Mouse (Mus musculus): ENCODE results near the gene Proser3. TPM values are rescaled to one million over a fixed set of nuclear protein-coding genes. Genes with fewer than 3 reads are reported as not detected.

Gene Proser3
- polyA plus RNA-seq, 2 experiments: 9.4 to 31.8 TPM

DNA sequence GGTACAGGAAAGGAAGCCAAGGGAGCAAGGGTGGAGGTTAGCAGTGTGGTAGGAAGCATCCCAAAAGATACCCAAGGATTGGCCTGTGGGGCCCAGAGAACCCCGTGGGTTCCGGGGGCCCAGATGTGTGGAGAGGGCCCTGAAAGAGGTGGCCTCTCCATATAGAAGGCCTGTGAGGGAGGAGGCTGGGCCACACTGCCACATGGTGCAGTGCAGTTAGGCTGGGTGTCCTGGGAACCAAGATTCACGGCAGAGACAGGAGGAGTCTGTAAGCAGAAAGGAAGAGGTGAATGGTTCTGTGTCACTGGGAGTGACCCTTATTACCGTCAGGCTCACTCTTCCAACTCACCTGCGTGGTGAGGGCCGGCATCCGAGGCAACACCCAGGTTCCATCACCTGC, 11.5 kb downstream of the Proser3 start:
- H3K27ac ChIP-seq (replicated peaks; ENCODE audit: low read depth, low read length): no peak overlapping the region
- no peak for DNase-seq (ENCODE audit: low spot score)
- H3K4me3 ChIP-seq (replicated peaks; ENCODE audit: low read length): no peak overlapping the region
- no peaks in the 10 kb centered on the region for H3K27me3 ChIP-seq (ENCODE audit: control insufficient read depth, insufficient read depth, low read length)
- H3K9me3 ChIP-seq (ENCODE audit: control insufficient read depth, low read length): no peaks in the 10 kb centered on the region
- WGBS: 82% methylated on average over 7 of the region's 7 CpGs
- no peak for ATAC-seq (ENCODE audit: low FRiP score, low read depth)
- TF ChIP-seq POLR2A (IDR thresholded peaks at IDR 0.05; ENCODE audit: borderline replicate concordance, extremely low read depth, insufficient read depth, insufficient read length): no peak
- no peak overlapping the region for H3K4me2 ChIP-seq (replicated peaks; ENCODE audit: low read depth, low read length, severe bottlenecking)
- peaks cover under 1% of the 10 kb centered on the region; the same call in 1 of the 2 replicates for H3K4me1 ChIP-seq (ENCODE audit: control insufficient read depth, insufficient read depth, low read length)
- H3K36me3 ChIP-seq (ENCODE audit: control insufficient read depth, insufficient read depth, low read length): peaks cover 34% of the 10 kb centered on the region
- H3K9ac ChIP-seq (ENCODE audit: low read depth, low read length, severe bottlenecking): no peak overlapping the region

DNA sequence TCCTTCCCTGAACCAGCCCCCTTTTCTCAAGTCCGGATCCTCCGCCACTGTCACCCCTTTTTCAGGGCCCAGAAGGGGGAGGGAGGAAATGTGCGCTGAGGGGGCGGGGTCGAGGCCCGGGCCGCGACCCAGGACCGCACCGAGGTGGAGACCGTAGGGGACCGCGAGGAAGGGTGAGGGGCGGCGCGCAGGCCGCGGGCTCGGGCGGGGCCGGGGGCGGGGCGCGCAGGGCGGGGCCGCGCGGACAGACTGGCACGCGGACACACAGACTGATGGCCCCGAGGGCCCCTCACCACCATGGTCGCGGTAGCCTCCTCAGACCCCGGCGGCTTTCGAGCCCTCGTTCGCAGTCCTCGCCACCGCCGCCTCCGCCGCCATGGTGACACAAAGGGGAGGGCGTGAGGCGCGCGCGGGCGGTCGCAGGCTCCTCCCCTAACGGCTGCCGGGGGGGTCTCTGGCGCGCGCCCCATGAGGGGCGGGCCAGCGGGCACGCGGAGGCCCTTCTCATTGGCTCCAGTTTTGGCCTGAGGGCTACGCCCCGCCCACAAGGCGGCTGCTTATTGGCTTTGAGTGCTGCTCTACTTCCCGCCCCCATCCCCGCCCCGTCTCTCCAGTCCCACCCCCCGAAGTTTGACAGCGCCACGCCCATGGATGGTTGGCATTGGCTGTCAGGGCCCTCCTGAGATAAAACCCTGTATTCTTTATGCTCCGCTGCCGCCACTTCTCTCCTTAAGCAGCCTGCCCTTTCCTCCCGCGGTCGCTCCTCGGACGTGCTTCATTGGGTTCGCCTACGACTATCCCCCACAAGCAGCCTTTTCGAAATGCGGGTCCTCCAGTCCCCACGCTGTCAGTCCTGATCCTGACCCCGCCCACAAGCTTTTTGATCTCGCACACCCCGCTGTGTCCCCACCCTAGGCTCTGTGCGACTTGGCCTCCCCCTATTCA, 17.2 kb downstream of the Proser3 start, which contains the start of gene Arhgap33:
Gene Arhgap33, minus strand, starts transcription at position 428 of the 945 bp plus-strand sequence.
- no peaks in the 10 kb centered on the region for H3K27me3 ChIP-seq (ENCODE audit: control insufficient read depth, insufficient read depth, low read length)
- peak within 1 kb of the TSS; percentile 88 for H3K4me2 ChIP-seq (replicated peaks; ENCODE audit: low read depth, low read length, severe bottlenecking)
- peak within 1 kb of the TSS; percentile 79 for H3K4me3 ChIP-seq (replicated peaks; ENCODE audit: low read length)
- 0 out of 2 replicates have a peak, but pooled peaks have one; percentile 25 for TF ChIP-seq POLR2A (IDR thresholded peaks at IDR 0.05; ENCODE audit: borderline replicate concordance, extremely low read depth, insufficient read depth, insufficient read length)
- H3K9me3 ChIP-seq (ENCODE audit: control insufficient read depth, low read length): no peaks in the 10 kb centered on the region
- peaks cover 31% of the 10 kb centered on the region for H3K36me3 ChIP-seq (ENCODE audit: control insufficient read depth, insufficient read depth, low read length)
- ATAC-seq (ENCODE audit: low FRiP score, low read depth) (peak; percentile 95), DNase-seq (ENCODE audit: low spot score) (peak; percentile 99)
- peaks cover 12% of the 10 kb centered on the region for H3K4me1 ChIP-seq (ENCODE audit: control insufficient read depth, insufficient read depth, low read length)
- peak within 1 kb of the TSS; percentile 68 for H3K9ac ChIP-seq (ENCODE audit: low read depth, low read length, severe bottlenecking)
- 1% methylated on average over 33 of the region's 84 CpGs for WGBS
- H3K27ac ChIP-seq (replicated peaks; ENCODE audit: low read depth, low read length): no peak within 1 kb of the TSS; the same call in 1 of the 2 replicates

DNA sequence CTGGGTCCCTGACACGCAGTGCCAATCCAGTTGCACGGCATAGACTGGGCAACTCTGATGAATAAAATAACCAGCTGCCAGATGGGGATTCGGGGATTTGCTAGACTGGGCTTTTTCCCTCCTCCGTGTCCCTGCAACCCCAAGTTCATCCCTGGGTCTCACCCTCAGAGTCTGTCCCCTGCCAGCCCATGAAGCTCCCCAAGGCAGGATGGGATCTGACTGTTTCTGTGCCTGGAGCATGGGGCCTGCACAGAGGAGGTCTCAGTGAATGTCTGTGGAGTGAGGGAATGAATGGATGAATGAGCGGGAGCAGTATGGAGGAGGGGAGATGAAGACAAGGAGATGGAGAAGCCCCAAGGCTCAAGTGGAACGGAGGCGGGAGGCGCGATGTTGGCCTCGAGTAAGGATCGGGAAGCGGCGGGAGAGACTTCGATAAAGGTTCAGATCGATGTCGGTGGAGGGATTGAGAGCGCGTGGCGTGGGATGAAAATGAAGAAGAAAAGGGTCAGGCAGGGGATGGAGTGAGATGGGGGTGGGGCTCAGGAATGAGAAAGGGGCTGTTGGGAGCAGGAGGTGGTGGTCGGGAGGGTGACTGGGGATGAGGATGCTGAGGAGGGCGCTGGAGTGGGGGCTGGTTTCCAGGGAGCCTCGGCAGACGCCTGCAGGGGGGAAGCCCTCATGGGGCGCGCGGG, 18.0 kb downstream of the Proser3 start:
- H3K9me3 ChIP-seq (ENCODE audit: control insufficient read depth, low read length): no peaks in the 10 kb centered on the region
- H3K27ac ChIP-seq (replicated peaks; ENCODE audit: low read depth, low read length): no peak overlapping the region; the same call in 1 of the 2 replicates
- no peak for TF ChIP-seq POLR2A (IDR thresholded peaks at IDR 0.05; ENCODE audit: borderline replicate concordance, extremely low read depth, insufficient read depth, insufficient read length)
- H3K4me2 ChIP-seq (replicated peaks; ENCODE audit: low read depth, low read length, severe bottlenecking): peak overlapping the region; percentile 88
- peaks cover 32% of the 10 kb centered on the region for H3K36me3 ChIP-seq (ENCODE audit: control insufficient read depth, insufficient read depth, low read length)
- H3K4me1 ChIP-seq (ENCODE audit: control insufficient read depth, insufficient read depth, low read length): peaks cover 12% of the 10 kb centered on the region
- WGBS: 9% methylated on average over 20 of the region's 26 CpGs
- no peak for DNase-seq (ENCODE audit: low spot score)
- H3K27me3 ChIP-seq (ENCODE audit: control insufficient read depth, insufficient read depth, low read length): no peaks in the 10 kb centered on the region
- peak overlapping the region; percentile 79 for H3K4me3 ChIP-seq (replicated peaks; ENCODE audit: low read length)
- no peak; the same call in 1 of the 2 replicates for ATAC-seq (ENCODE audit: low FRiP score, low read depth)
- H3K9ac ChIP-seq (ENCODE audit: low read depth, low read length, severe bottlenecking): peak overlapping the region; percentile 68

DNA sequence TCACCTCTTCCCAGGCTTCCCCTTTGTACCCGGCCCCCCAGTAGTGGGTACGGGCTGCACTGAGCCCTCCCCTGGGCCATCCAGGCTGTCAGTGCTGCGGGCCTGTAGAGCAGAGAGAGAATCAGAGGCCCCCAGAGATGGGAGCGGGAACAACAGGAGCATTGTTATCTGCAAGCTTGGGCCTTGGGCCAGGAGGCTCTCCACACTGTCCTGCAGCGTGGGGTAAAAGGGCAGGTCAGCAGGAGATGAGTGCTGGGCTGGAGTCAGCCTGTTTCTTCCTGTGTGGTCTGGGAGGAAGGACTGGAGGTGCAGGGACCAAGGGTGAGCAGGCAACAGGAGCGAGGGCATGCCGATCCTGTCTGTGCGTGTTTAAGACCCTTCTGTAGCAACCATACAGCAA, 19.2 kb downstream of the Proser3 start:
- Histone ChIP-seq H3K4me1 (ENCODE audit: control insufficient read depth, insufficient read depth, low read length) (peaks cover 12% of the 10 kb centered on the region), H3K9me3 (ENCODE audit: control insufficient read depth, low read length) (no peaks in the 10 kb centered on the region), H3K9ac (ENCODE audit: low read depth, low read length, severe bottlenecking) (0 out of 2 replicates have a peak overlapping the region, but pooled peaks have one; percentile 21), H3K36me3 (ENCODE audit: control insufficient read depth, insufficient read depth, low read length) (peaks cover 44% of the 10 kb centered on the region), H3K4me3 (replicated peaks; ENCODE audit: low read length) (no peak overlapping the region), H3K27me3 (ENCODE audit: control insufficient read depth, insufficient read depth, low read length) (no peaks in the 10 kb centered on the region), H3K27ac (replicated peaks; ENCODE audit: low read depth, low read length) (no peak overlapping the region), H3K4me2 (replicated peaks; ENCODE audit: low read depth, low read length, severe bottlenecking) (no peak overlapping the region)
- no peak for DNase-seq (ENCODE audit: low spot score)
- WGBS: 50% methylated on average over 8 of the region's 8 CpGs
- ATAC-seq (ENCODE audit: low FRiP score, low read depth): no peak
- TF ChIP-seq POLR2A (IDR thresholded peaks at IDR 0.05; ENCODE audit: borderline replicate concordance, extremely low read depth, insufficient read depth, insufficient read length): no peak

DNA sequence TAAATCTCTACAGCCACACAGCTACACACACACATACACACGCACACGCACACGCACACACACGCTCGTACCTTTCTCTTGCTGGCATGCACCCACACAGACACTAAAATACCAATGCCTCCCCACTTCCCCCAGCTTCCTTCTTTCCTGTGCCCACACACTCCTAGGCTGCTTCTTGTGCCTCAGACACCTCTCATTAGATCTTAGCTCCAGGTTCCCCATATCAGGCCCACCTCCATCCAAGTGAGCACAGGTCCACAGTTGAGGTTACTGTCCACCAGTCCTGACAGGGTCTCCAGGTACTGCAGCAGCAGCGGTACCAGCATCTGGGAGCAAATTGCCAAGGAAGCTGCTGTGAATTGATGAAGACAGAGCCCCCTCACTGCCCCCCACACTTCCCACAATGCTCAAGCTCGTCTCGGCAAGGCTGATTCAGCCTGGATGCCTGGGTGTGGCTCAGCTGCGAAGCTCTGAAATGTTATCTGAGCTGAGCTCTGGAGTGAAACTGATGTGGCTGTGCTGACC, 20.7 kb downstream of the Proser3 start:
- no peak overlapping the region for H3K4me2 ChIP-seq (replicated peaks; ENCODE audit: low read depth, low read length, severe bottlenecking)
- H3K4me1 ChIP-seq (ENCODE audit: control insufficient read depth, insufficient read depth, low read length): peaks cover 18% of the 10 kb centered on the region
- 85% methylated on average over 9 of the region's 9 CpGs for WGBS
- no peak overlapping the region for H3K27ac ChIP-seq (replicated peaks; ENCODE audit: low read depth, low read length)
- no peak for ATAC-seq (ENCODE audit: low FRiP score, low read depth)
- no peak for TF ChIP-seq POLR2A (IDR thresholded peaks at IDR 0.05; ENCODE audit: borderline replicate concordance, extremely low read depth, insufficient read depth, insufficient read length)
- H3K9me3 ChIP-seq (ENCODE audit: control insufficient read depth, low read length): no peaks in the 10 kb centered on the region
- no peak overlapping the region for H3K4me3 ChIP-seq (replicated peaks; ENCODE audit: low read length)
- no peak overlapping the region for H3K9ac ChIP-seq (ENCODE audit: low read depth, low read length, severe bottlenecking)
- no peaks in the 10 kb centered on the region for H3K27me3 ChIP-seq (ENCODE audit: control insufficient read depth, insufficient read depth, low read length)
- H3K36me3 ChIP-seq (ENCODE audit: control insufficient read depth, insufficient read depth, low read length): peaks cover 58% of the 10 kb centered on the region
- no peak for DNase-seq (ENCODE audit: low spot score)

Data from limb, embryonic 14.5 days (tissue).